Mouse (Mus musculus) E14TG2a.4 (cell line): ENCODE results near the gene Glt28d2.

Source experiments
- CTCF ChIP-seq: conservative IDR thresholded peaks from 2 replicates; pipeline ENCODE4 v1.5.1; 2014; ENCODE audit warnings: low read length
- POU5F1 ChIP-seq: IDR thresholded peaks from 2 replicates; pipeline ENCODE4 v1.6.1; 2014; ENCODE audit warnings: low read length, borderline replicate concordance

DNA sequence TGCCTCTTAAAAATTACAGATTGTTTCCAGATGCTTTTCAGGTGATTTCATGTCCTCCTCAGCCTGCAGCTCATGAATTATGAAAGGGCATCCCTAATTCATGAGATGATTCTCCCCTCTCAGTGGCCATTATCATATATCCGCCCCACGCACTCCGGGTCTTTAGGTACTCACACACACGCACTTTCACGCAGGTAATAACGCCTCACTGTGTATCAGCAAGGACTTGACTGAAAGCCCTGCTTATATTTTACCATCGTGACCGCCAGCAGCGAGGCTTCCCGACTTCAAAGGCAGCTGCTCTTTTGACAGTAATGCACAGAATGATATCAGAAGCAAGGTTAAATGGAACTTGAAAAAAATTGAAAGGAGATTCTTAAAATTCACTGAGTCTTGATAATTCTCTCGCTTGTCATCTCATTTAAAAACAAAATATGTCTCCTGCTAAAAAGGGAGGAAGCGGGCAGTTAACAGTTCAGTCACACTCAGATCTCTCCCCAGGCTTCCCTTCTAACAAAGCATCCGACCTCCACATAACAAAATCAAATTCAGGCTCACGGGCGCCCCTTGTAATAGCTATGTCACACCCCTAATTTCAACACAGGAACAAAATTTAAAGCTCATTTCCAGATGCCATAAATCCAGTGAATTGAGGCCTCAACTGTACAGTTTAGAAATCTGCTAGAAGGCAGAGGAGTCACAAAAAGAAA, 66.3 kb downstream of the Glt28d2 start:
- TF ChIP-seq CTCF, result no peak
- no peak for TF ChIP-seq POU5F1
